Mouse (Mus musculus) layer of hippocampus, postnatal 10 days (tissue): ENCODE data around the gene Arap1. TPM values are rescaled to one million over a fixed set of nuclear protein-coding genes. Genes with fewer than 3 reads are reported as not detected.

Source experiments
- DNase-seq, 2 experiments: peaks; one replicate each; pipeline ENCODE4 v3.0.0; 2021; ENCODE audit warnings: low spot score in 2 of 2
- total RNA-seq, 2 experiments: library from RNA; stranded (reverse); gene quantifications; 2 replicates each; pipeline ENCODE4 v1.2.3; 2021

The Arap1 gene
- total RNA-seq, 2 experiments from 2014 or later = 19.1 to 24.0 TPM

GRCm38 (mm10) chr7:101326006-101326405, 21.9 kb upstream of the Arap1 start:
- DNase-seq = no peak

GRCm38 (mm10) chr7:101327263-101327662, 20.6 kb upstream of the Arap1 start:
- DNase-seq = no peak

GRCm38 (mm10) chr7:101327786-101328185, 20.1 kb upstream of the Arap1 start:
- DNase-seq = no peak

GRCm38 (mm10) chr7:101328621-101329158, 19.2 kb upstream of the Arap1 start:
- peak in 1 of 2 experiments; percentile 50 for DNase-seq

- no peak for DNase-seq
Measured at GRCm38 (mm10) chr7:101329606-101330005, 18.3 kb upstream of the Arap1 start.

- no peak for DNase-seq
Measured at GRCm38 (mm10) chr7:101330074-101330840, 17.6 kb upstream of the Arap1 start.

- DNase-seq = no peak
Measured at GRCm38 (mm10) chr7:101330841-101331173, 17.1 kb upstream of the Arap1 start.

GRCm38 (mm10) chr7:101332045-101332831, 15.6 kb upstream of the Arap1 start:
- no peak for DNase-seq

- no peak for DNase-seq
Measured at GRCm38 (mm10) chr7:101335228-101335627, 12.6 kb upstream of the Arap1 start.

- no peak for DNase-seq
Measured at GRCm38 (mm10) chr7:101336686-101337085, 11.2 kb upstream of the Arap1 start.

GRCm38 (mm10) chr7:101337401-101337800, 10.5 kb upstream of the Arap1 start:
- no peak for DNase-seq

- no peak for DNase-seq
Measured at GRCm38 (mm10) chr7:101341405-101341804, 6.5 kb upstream of the Arap1 start.

- no peak for DNase-seq
Measured at GRCm38 (mm10) chr7:101343135-101343534, 4.7 kb upstream of the Arap1 start.

GRCm38 (mm10) chr7:101344892-101345291, 3.0 kb upstream of the Arap1 start:
- no peak for DNase-seq

GRCm38 (mm10) chr7:101346991-101347390, 876 bp upstream of the Arap1 start:
- no peak for DNase-seq

- no peak for DNase-seq
Measured at GRCm38 (mm10) chr7:101348312-101348711, 445 bp downstream of the Arap1 start.

- DNase-seq = peak; percentile 54 to 70
Measured at GRCm38 (mm10) chr7:101349861-101350260, 2.0 kb downstream of the Arap1 start.

- no peak for DNase-seq
Measured at GRCm38 (mm10) chr7:101352404-101352803, 4.5 kb downstream of the Arap1 start.

- DNase-seq = no peak
Measured at GRCm38 (mm10) chr7:101354423-101354822, 6.6 kb downstream of the Arap1 start.

- DNase-seq = no peak
Measured at GRCm38 (mm10) chr7:101355551-101356100, 7.8 kb downstream of the Arap1 start.

- DNase-seq = no peak
Measured at GRCm38 (mm10) chr7:101356868-101357267, 9.0 kb downstream of the Arap1 start.

GRCm38 (mm10) chr7:101360406-101360805, 12.5 kb downstream of the Arap1 start:
- DNase-seq = no peak
